In the genomic region with DNA sequence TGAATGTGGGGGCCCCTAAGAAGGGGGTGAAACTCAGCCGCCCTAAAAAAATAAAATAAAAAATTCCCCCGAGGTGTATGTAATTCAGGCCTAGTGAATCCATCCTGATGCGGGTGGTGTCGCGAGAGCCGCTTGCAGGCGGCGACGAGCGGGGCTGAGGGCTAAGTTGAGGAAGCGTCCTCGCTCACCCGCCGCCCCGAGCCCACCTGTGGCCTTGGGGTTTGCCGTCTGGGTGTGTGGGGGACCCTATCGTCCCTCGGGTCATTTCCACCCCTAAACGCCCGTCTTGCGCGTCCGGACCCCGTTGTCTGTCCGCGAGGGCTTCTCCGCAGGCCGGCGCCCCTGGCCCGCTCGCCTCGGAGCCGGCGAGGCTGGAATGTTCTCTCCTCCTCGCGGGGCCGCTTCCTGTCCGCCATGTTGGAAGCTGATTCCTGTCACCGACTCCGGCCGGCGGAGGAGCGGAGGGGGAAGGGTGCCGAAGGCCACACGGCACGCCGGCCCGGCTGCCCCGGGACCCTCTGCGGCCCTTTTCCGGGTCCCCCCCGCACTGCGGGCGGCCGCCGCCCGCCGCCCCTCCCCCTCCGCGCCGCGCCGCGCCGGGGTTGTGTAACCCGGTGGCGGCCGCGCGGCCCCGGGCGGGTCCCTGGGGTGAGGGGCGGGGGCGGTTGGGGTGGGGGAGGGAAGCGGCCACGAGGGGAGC, we compare ENCODE assay signal across 8 mouse cellular contexts. TPM values are rescaled to one million over a fixed set of nuclear protein-coding genes. Genes with fewer than 3 reads are reported as not detected.
DNase-seq lines count a peak whose midpoint lies in the region; ATAC-seq and TF ChIP-seq lines count a peak whose summit lies in the region.

No protein-coding gene starts in this region.

- H3K4me3 ChIP-seq in gastrocnemius, adult 2 months = peak overlapping the region; percentile 75
- H3K4me3 ChIP-seq in hindbrain, postnatal 0 days (ENCODE audit: low read length) = peak overlapping the region; percentile 99
- H3K4me3 ChIP-seq in megakaryocyte, embryonic 14.5 days (replicated peaks) = peak overlapping the region; percentile 99

- peak overlapping the region; percentile 66 for H3K4me2 ChIP-seq in hindbrain, postnatal 0 days (ENCODE audit: low read depth, low read length)

- ATAC-seq in hindbrain, postnatal 0 days = peak; percentile 21; the same call in 1 of the 2 replicates

- WGBS in hindbrain, postnatal 0 days = under 1% methylated on average over 43 of the region's 76 CpGs

- no peaks in the 10 kb centered on the region for H3K4me1 ChIP-seq in hindbrain, postnatal 0 days (ENCODE audit: insufficient read depth, low read length)
- H3K4me1 ChIP-seq in megakaryocyte, embryonic 14.5 days = peaks cover 33% of the 10 kb centered on the region; the same call in 1 of the 2 replicates

- H3K36me3 ChIP-seq in hindbrain, postnatal 0 days (ENCODE audit: insufficient read depth, low read length) = peaks cover 7% of the 10 kb centered on the region; the same call in 1 of the 2 replicates
- peaks cover 32% of the 10 kb centered on the region for H3K36me3 ChIP-seq in megakaryocyte, embryonic 14.5 days (replicated peaks; ENCODE audit: low read length)

- no peaks in the 10 kb centered on the region for H3K27me3 ChIP-seq in hindbrain, postnatal 0 days (ENCODE audit: insufficient read depth, low read length)
- H3K27me3 ChIP-seq in megakaryocyte, embryonic 14.5 days (replicated peaks) = no peaks in the 10 kb centered on the region

- intact Hi-C loops in gastrocnemius, adult 2 months (cut with DNase I) = loop anchor here (5.0 kb wide), 1 partner anchor 115 kb away; no protein-coding TSS in a partner anchor
- intact Hi-C loops in left cerebral cortex, postnatal 10 days (cut with DNase I) = no loop called here

- TF ChIP-seq CTCF in gastrocnemius, adult 2 months (IDR thresholded peaks at IDR 0.05) = no peak
- no peak for TF ChIP-seq CTCF in hindbrain, postnatal 0 days (IDR thresholded peaks at IDR 0.05; ENCODE audit: low read depth)

- peak; percentile 79 for DNase-seq in ZHBTc4 (ENCODE audit: low read depth, low spot score)
- peak; percentile 32 to 61 for DNase-seq in cerebellum, postnatal 4 days (ENCODE audit: low spot score in 2 of 2)
- peak; percentile 77 for DNase-seq in gastrocnemius, adult 2 months
- DNase-seq in hindbrain, postnatal 0 days (ENCODE audit: low spot score) = peak; percentile 71
- DNase-seq in left cerebral cortex, postnatal 10 days (ENCODE audit: extremely low spot score in 1 of 2, low spot score in 2 of 2) = peak; percentile 36 to 81
- peak; percentile 57 for DNase-seq in right cerebral cortex, postnatal 14 days
- DNase-seq in urinary bladder, postnatal 14 days (ENCODE audit: low spot score) = peak; percentile 68

- peak overlapping the region; percentile 96 for H3K9ac ChIP-seq in hindbrain, postnatal 0 days (replicated peaks; ENCODE audit: low read length)

- no peaks in the 10 kb centered on the region for H3K9me3 ChIP-seq in hindbrain, postnatal 0 days (ENCODE audit: low read length)
- H3K9me3 ChIP-seq in megakaryocyte, embryonic 14.5 days = no peaks in the 10 kb centered on the region

- peak overlapping the region; percentile 100 for H3K27ac ChIP-seq in gastrocnemius, adult 2 months
- peak overlapping the region; percentile 99 for H3K27ac ChIP-seq in hindbrain, postnatal 0 days

RNA-seq across cellular contexts. Expression of a gene that starts 1.0 kb away (rescaled TPM):
- 10 to 100 TPM; 36.9 to 43.8 TPM for total RNA-seq in gastrocnemius, adult 2 months (2021)
- total RNA-seq in hindbrain, postnatal 0 days (2014; rRNA removed) = 33.6 and 34.5 TPM in 2 replicates
- 3.8 and 4.3 TPM in 2 replicates for polyA plus RNA-seq in hindbrain, postnatal 0 days (2015; fragmentation: Nextera tagmentation; extraction: Ambion mirVana)
- total RNA-seq in left cerebral cortex, postnatal 10 days (2021) = 10 to 100 TPM; 74.9 to 80.8 TPM
- polyA plus RNA-seq in megakaryocyte, embryonic 14.5 days (2012; ENCODE audit: insufficient read depth, low replicate concordance) = 8.0 and 25.8 TPM in 2 replicates

RNA-seq across cellular contexts. Expression of a gene that starts 38.1 kb away (rescaled TPM):
- total RNA-seq in gastrocnemius, adult 2 months (2021) = not detected
- 1.5 TPM in 1 of 2 replicates, not detected in the other for total RNA-seq in hindbrain, postnatal 0 days (2014; rRNA removed)
- 0.49 and 0.51 TPM in 2 replicates for polyA plus RNA-seq in hindbrain, postnatal 0 days (2015; fragmentation: Nextera tagmentation; extraction: Ambion mirVana)
- total RNA-seq in left cerebral cortex, postnatal 10 days (2021) = not detected
- polyA plus RNA-seq in megakaryocyte, embryonic 14.5 days (2012; ENCODE audit: insufficient read depth, low replicate concordance) = not detected in 2 replicates

Comparison
In these comparisons a context has a peak if more than half of its experiments do, and no peak if none do; other contexts are left out.
1. Peak in every context shown above with its lines: DNase-seq, ATAC-seq, H3K4me3 ChIP-seq and H3K27ac ChIP-seq.